Comparison of ENCODE assay signal across 7 mouse cellular contexts in the genomic region with DNA sequence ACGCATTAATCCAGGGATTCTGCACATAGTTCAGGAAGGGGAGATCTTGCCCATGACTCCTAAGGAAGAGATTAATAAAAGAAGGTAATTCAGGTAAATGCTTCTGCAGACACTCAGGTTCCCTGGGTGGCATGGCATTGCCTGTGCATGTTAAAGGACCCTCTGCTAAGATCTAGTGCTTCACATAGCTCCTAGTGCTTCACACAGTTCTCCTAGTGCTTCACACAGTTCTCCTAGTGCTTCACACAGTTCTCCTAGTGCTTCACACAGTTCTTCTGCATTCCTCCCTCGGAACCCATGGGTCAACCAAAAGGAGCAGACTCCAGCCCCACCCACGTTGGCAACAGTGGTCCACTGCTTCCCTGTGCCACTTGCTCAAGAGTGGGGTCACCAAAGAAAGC. TPM values are rescaled to one million over a fixed set of nuclear protein-coding genes. Genes with fewer than 3 reads are reported as not detected.
DNase-seq lines count a peak whose midpoint lies in the region; ATAC-seq lines count a peak whose summit lies in the region.

No protein-coding gene starts in this region.

- 0 out of 2 replicates have a peak overlapping the region, but pooled peaks have one; percentile 85 for H3K4me2 ChIP-seq in limb, embryonic 13.5 days (replicated peaks)
- peak overlapping the region; percentile 94 for H3K4me2 ChIP-seq in forebrain, embryonic 14.5 days (ENCODE audit: low read length)
- peak overlapping the region; percentile 87; the same call in 1 of the 2 replicates for H3K4me2 ChIP-seq in kidney, embryonic 16.5 days (replicated peaks; ENCODE audit: low read depth, low read length)

- no peak overlapping the region for H3K4me3 ChIP-seq in limb, embryonic 13.5 days
- H3K4me3 ChIP-seq in limb, embryonic 10.5 days: no peak overlapping the region
- no peak overlapping the region for H3K4me3 ChIP-seq in forebrain, embryonic 14.5 days (ENCODE audit: low read depth, low read length)
- H3K4me3 ChIP-seq in kidney, embryonic 16.5 days (ENCODE audit: low read length): no peak overlapping the region; the same call in 1 of the 2 replicates

- peaks cover 10% of the 10 kb centered on the region; the same call in 1 of the 2 replicates for H3K36me3 ChIP-seq in limb, embryonic 13.5 days
- H3K36me3 ChIP-seq in limb, embryonic 10.5 days: peaks cover 20% of the 10 kb centered on the region
- peaks cover 17% of the 10 kb centered on the region; the same call in 1 of the 2 replicates for H3K36me3 ChIP-seq in forebrain, embryonic 14.5 days (ENCODE audit: control insufficient read depth, insufficient read depth, low read length)
- peaks cover 5% of the 10 kb centered on the region; the same call in 1 of the 2 replicates for H3K36me3 ChIP-seq in kidney, embryonic 16.5 days (ENCODE audit: insufficient read depth, low read length)

- no peaks in the 10 kb centered on the region for H3K9me3 ChIP-seq in limb, embryonic 13.5 days
- H3K9me3 ChIP-seq in limb, embryonic 10.5 days (replicated peaks): no peaks in the 10 kb centered on the region
- no peaks in the 10 kb centered on the region for H3K9me3 ChIP-seq in forebrain, embryonic 14.5 days (replicated peaks; ENCODE audit: control insufficient read depth, low read length)
- H3K9me3 ChIP-seq in kidney, embryonic 16.5 days (ENCODE audit: low read length): no peaks in the 10 kb centered on the region

- H3K27ac ChIP-seq in limb, embryonic 13.5 days: no peak overlapping the region
- H3K27ac ChIP-seq in limb, embryonic 10.5 days: no peak overlapping the region
- no peak overlapping the region for H3K27ac ChIP-seq in forebrain, embryonic 14.5 days (ENCODE audit: low read depth, low read length)
- H3K27ac ChIP-seq in kidney, embryonic 16.5 days (ENCODE audit: low read length): peak overlapping the region; percentile 88; the same call in 1 of the 2 replicates

- no peak for DNase-seq in limb, embryonic 10.5 days (ENCODE audit: low spot score)
- DNase-seq in forebrain, embryonic 14.5 days (ENCODE audit: low spot score): no peak
- peak; percentile 48 for DNase-seq in naive thymus-derived CD4-positive, alpha-beta T cell, adult 2 months (ENCODE audit: low read depth)
- no peak for DNase-seq in right cerebral cortex, postnatal 14 days
- no peak for DNase-seq in yolk sac, embryonic 10.5 days (ENCODE audit: low spot score)

- 81% methylated on average over 3 of the region's 3 CpGs for WGBS in limb, embryonic 13.5 days
- WGBS in limb, embryonic 10.5 days: 88% methylated on average over 3 of the region's 3 CpGs
- 84% methylated on average over 3 of the region's 3 CpGs for WGBS in forebrain, embryonic 14.5 days
- WGBS in kidney, embryonic 16.5 days: 72% methylated on average over 3 of the region's 3 CpGs

- H3K4me1 ChIP-seq in limb, embryonic 13.5 days: peaks cover 55% of the 10 kb centered on the region
- peaks cover 51% of the 10 kb centered on the region for H3K4me1 ChIP-seq in limb, embryonic 10.5 days
- H3K4me1 ChIP-seq in forebrain, embryonic 14.5 days (ENCODE audit: control insufficient read depth, insufficient read depth, low read length): peaks cover 45% of the 10 kb centered on the region
- peaks cover 51% of the 10 kb centered on the region for H3K4me1 ChIP-seq in kidney, embryonic 16.5 days (ENCODE audit: insufficient read depth, low read length)

- H3K9ac ChIP-seq in limb, embryonic 13.5 days: no peak overlapping the region
- H3K9ac ChIP-seq in forebrain, embryonic 14.5 days (ENCODE audit: low read length): 0 out of 2 replicates have a peak overlapping the region, but pooled peaks have one; percentile 17
- no peak overlapping the region for H3K9ac ChIP-seq in kidney, embryonic 16.5 days (replicated peaks; ENCODE audit: low read length)

- no peak for ATAC-seq in limb, embryonic 13.5 days (ENCODE audit: low FRiP score, low read depth)
- no peak for ATAC-seq in forebrain, embryonic 14.5 days
- no peak for ATAC-seq in kidney, embryonic 16.5 days (ENCODE audit: low FRiP score, low TSS enrichment)

- H3K27me3 ChIP-seq in limb, embryonic 13.5 days: no peaks in the 10 kb centered on the region
- 0 out of 2 replicates have a peak, but pooled peaks cover 3% of the 10 kb centered on the region for H3K27me3 ChIP-seq in limb, embryonic 10.5 days (ENCODE audit: low read depth, poor library complexity, severe bottlenecking)
- no peaks in the 10 kb centered on the region for H3K27me3 ChIP-seq in forebrain, embryonic 14.5 days (replicated peaks; ENCODE audit: control insufficient read depth, insufficient read depth, low read length)
- H3K27me3 ChIP-seq in kidney, embryonic 16.5 days (ENCODE audit: insufficient read depth, low read length): no peaks in the 10 kb centered on the region

RNA-seq across cellular contexts. Expression of a gene that starts 56.1 kb away (rescaled TPM):
- 122 and 126 TPM in 2 replicates for polyA plus RNA-seq in limb, embryonic 13.5 days (2015; fragmentation: Nextera tagmentation; extraction: Ambion mirVana)
- polyA plus RNA-seq in limb, embryonic 10.5 days (2016; fragmentation: Nextera tagmentation; extraction: Ambion mirVana): 114 and 121 TPM in 2 replicates
- 126 and 134 TPM in 2 replicates for polyA plus RNA-seq in forebrain, embryonic 14.5 days (2014; fragmentation: Nextera tagmentation; extraction: Ambion mirVana)
- polyA plus RNA-seq in kidney, embryonic 16.5 days (2015; fragmentation: Nextera tagmentation; extraction: Ambion mirVana): 131 and 141 TPM in 2 replicates

RNA-seq across cellular contexts. Expression of a gene that starts 56.7 kb away (rescaled TPM):
- polyA plus RNA-seq in limb, embryonic 13.5 days (2015; fragmentation: Nextera tagmentation; extraction: Ambion mirVana): 17.5 and 18.9 TPM in 2 replicates
- 23.5 and 26.1 TPM in 2 replicates for polyA plus RNA-seq in limb, embryonic 10.5 days (2016; fragmentation: Nextera tagmentation; extraction: Ambion mirVana)
- 58.4 and 66.0 TPM in 2 replicates for polyA plus RNA-seq in forebrain, embryonic 14.5 days (2014; fragmentation: Nextera tagmentation; extraction: Ambion mirVana)
- 26.8 and 28.3 TPM in 2 replicates for polyA plus RNA-seq in kidney, embryonic 16.5 days (2015; fragmentation: Nextera tagmentation; extraction: Ambion mirVana)
